Mouse (Mus musculus) cortical plate, adult 2 months (tissue): ENCODE results near the gene Larp4.

ENCODE experiments used
- CTCF ChIP-seq: fragments of 200-500 bp; IDR thresholded peaks from 2 replicates; pipeline ENCODE4 v1.5.1; 2011; ENCODE audit warnings: mild to moderate bottlenecking, control low read depth, low read length; ENCODE audit not compliant: insufficient read depth; ENCODE audit errors: extremely low read depth
- POLR2A ChIP-seq: fragments of 200-500 bp; IDR thresholded peaks from 2 replicates; pipeline ENCODE4 v1.6.1; 2011; ENCODE audit warnings: mild to moderate bottlenecking, low read length, control low read depth; ENCODE audit not compliant: insufficient read depth; ENCODE audit errors: extremely low read depth

GRCm38 (mm10) chr15:99997114-99997804 lies 27.4 kb downstream of the Larp4 start:
- TF ChIP-seq POLR2A, result no peak
- TF ChIP-seq CTCF, result no peak
